Mouse (Mus musculus) limb, embryonic 15.5 days (tissue): ENCODE data around the gene Uchl4. TPM values are rescaled to one million over a fixed set of nuclear protein-coding genes. Genes with fewer than 3 reads are reported as not detected.

Source experiments
- ATAC-seq: fragments of 200-750 bp; cut with Nextera tagmentation; 2 replicates; pipeline ENCODE4 v1.8.0; 2017; ENCODE audit warnings: low read depth, moderate TSS enrichment; ENCODE audit not compliant: insufficient number of reproducible peaks, low FRiP score, low TSS enrichment
- H3K27ac ChIP-seq: fragments of 300-500 bp; sonication (generic); 2 replicates; pipeline ENCODE4 v1.5.1; 2015; ENCODE audit warnings: moderate library complexity, mild to moderate bottlenecking, inconsistent platforms
- H3K27me3 ChIP-seq: fragments of 300-500 bp; sonication (generic); 2 replicates; pipeline ENCODE4 v1.6.1; 2015; ENCODE audit warnings: inconsistent platforms
- H3K36me3 ChIP-seq: fragments of 300-500 bp; sonication (generic); 2 replicates; pipeline ENCODE4 v1.6.1; 2015; ENCODE audit warnings: inconsistent platforms
- H3K4me1 ChIP-seq: fragments of 300-500 bp; sonication (generic); 2 replicates; pipeline ENCODE4 v1.6.1; 2015; ENCODE audit warnings: inconsistent platforms
- H3K4me2 ChIP-seq: fragments of 300-500 bp; sonication (generic); 2 replicates; pipeline ENCODE4 v1.6.1; 2015; ENCODE audit warnings: mild to moderate bottlenecking, inconsistent platforms
- H3K4me3 ChIP-seq: fragments of 300-500 bp; sonication (generic); 2 replicates; pipeline ENCODE4 v1.5.1; 2015; ENCODE audit warnings: mild to moderate bottlenecking, inconsistent platforms
- H3K9ac ChIP-seq: fragments of 300-500 bp; sonication (generic); 2 replicates; pipeline ENCODE4 v1.6.1; 2015; ENCODE audit warnings: inconsistent platforms
- H3K9me3 ChIP-seq: fragments of 300-500 bp; sonication (generic); 2 replicates; pipeline ENCODE4 v1.6.1; 2016; ENCODE audit warnings: inconsistent platforms
- WGBS: fragments of 180-500 bp; shearing (Covaris S2); methylation state at CpG from one replicate; pipeline ENCODE4 v1.1.7; 2015; 5-methylcytosine and 5-hydroxymethylcytosine counted together
- polyA plus RNA-seq: library from polyadenylated mRNA; unstranded; fragments of >200 nt; fragmentation: Nextera tagmentation; extraction: Ambion mirVana; gene quantifications from 2 replicates; pipeline ENCODE4 v1.2.1, GENCODE M21; 2015

Gene Uchl4
- polyA plus RNA-seq, 1 experiment from 2014 or later, result 2.5 TPM

DNA sequence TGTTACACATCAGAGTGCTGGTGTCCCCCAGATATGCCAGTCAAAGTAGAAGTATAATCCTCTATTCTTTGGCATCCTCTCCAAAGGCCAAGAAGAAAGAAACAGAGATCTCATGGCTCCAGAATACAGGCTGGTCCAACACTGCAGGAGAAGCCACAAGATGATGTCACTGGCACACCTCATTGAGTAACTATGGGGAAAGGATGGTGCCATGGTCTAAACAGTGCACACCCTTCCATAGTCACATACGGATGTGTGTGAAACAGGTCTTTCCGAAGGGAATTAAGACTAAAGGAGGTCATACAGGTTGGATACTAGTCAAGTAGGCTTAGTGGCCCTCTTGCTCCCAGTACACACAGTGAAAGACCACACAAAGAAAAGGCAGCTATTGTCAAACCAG, 18.4 kb upstream of the Uchl4 start:
- no peak for ATAC-seq
- Histone ChIP-seq H3K9ac (no peak overlapping the region), H3K4me3 (no peak overlapping the region), H3K9me3 (no peaks in the 10 kb centered on the region), H3K27ac (no peak overlapping the region), H3K27me3 (no peaks in the 10 kb centered on the region), H3K36me3 (peaks cover 13% of the 10 kb centered on the region; the same call in 1 of the 2 replicates), H3K4me1 (0 out of 2 replicates have a peak, but pooled peaks cover 5% of the 10 kb centered on the region), H3K4me2 (no peak overlapping the region)
- WGBS, result 98% methylated on average over 2 of the region's 2 CpGs

DNA sequence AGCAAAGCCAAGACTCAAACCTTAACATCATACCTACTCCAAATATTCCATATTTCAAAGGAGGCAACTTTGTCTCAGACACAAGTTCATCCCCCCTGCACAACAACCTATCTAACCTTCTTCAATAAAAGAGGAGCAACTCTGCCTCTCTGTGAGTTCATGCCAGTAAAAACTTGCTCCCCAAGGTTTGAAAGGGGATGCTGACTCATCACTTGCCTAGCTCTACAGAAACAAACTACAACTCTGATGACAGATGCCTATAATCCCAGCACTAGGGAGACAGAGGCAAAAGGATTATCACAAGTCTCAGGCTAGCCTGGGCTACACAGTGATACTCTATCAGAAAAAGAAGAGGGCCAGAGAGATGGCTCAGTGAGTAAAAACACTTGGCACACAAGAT, 17.1 kb upstream of the Uchl4 start:
- ATAC-seq, result no peak
- Histone ChIP-seq H3K4me2 (no peak overlapping the region), H3K4me3 (no peak overlapping the region)

DNA sequence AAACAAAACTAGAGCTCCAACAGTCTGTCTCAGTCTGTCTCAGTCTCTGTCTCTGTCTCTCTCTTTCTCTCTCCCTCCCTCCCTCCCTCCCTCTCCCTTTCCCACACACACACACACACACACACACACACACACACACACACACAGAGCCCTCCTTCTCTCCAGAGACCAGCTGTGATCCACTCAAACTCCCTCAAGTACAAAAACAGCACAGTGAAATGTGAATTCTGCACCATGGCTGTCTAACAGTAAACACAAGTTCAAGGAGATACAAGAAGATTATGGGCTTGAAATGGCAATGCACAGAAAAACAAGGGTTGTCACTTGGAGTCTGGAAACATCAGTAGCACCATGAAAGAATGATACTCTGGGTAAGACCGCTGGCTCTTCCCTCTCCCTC, 15.7 kb upstream of the Uchl4 start:
- Histone ChIP-seq H3K36me3 (no peaks in the 10 kb centered on the region), H3K4me2 (no peak overlapping the region), H3K27ac (no peak overlapping the region), H3K9me3 (no peaks in the 10 kb centered on the region), H3K4me1 (0 out of 2 replicates have a peak, but pooled peaks cover 3% of the 10 kb centered on the region), H3K27me3 (no peaks in the 10 kb centered on the region), H3K9ac (no peak overlapping the region), H3K4me3 (no peak overlapping the region)
- 65% methylated on average over 1 of the region's 1 CpGs for WGBS
- no peak for ATAC-seq

More for the DNA sequence above, 17.1 kb upstream of the Uchl4 start:
- Histone ChIP-seq H3K27me3 (no peaks in the 10 kb centered on the region), H3K27ac (no peak overlapping the region), H3K36me3 (0 out of 2 replicates have a peak, but pooled peaks cover 6% of the 10 kb centered on the region), H3K9ac (no peak overlapping the region), H3K9me3 (no peaks in the 10 kb centered on the region), H3K4me1 (0 out of 2 replicates have a peak, but pooled peaks cover 3% of the 10 kb centered on the region)

DNA sequence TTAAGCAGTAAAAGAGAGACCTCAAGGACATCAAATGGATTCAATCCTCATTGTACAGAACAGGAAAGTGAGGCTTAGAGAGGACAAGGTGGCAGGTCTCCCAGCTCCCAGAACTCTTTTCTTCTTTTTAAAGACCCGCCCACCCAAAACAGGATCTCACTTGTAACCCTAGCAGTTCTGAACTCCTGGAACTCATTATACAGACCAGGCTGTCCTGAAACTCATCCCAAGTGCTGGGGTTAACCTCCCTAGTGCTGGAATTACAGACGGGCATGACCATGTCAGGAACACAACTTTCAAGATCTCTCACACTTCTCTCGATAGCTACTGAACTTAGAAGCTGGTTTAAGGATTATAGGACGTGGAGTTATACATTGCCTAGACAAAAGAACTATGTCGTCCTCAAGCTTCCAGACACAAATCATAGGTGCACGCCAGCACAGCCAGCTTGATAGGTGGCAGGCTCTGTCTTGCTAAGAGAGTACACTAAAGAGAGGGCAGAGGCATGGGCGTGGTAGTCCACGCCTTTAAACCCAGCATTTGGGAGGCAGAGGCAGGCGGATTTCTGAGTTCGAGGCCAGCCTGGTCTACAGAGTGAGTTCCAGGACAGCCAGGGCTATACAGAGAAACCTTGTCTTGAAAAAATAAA, 15.1 kb upstream of the Uchl4 start:
- ATAC-seq, result no peak
- H3K27me3 ChIP-seq, result no peaks in the 10 kb centered on the region
- no peaks in the 10 kb centered on the region for H3K36me3 ChIP-seq
- H3K9ac ChIP-seq, result no peak overlapping the region
- H3K4me3 ChIP-seq, result no peak overlapping the region
- H3K4me1 ChIP-seq, result 0 out of 2 replicates have a peak, but pooled peaks cover 3% of the 10 kb centered on the region
- H3K4me2 ChIP-seq, result no peak overlapping the region
- no peak overlapping the region for H3K27ac ChIP-seq
- no peaks in the 10 kb centered on the region for H3K9me3 ChIP-seq
- WGBS, result 64% methylated on average over 10 of the region's 10 CpGs

DNA sequence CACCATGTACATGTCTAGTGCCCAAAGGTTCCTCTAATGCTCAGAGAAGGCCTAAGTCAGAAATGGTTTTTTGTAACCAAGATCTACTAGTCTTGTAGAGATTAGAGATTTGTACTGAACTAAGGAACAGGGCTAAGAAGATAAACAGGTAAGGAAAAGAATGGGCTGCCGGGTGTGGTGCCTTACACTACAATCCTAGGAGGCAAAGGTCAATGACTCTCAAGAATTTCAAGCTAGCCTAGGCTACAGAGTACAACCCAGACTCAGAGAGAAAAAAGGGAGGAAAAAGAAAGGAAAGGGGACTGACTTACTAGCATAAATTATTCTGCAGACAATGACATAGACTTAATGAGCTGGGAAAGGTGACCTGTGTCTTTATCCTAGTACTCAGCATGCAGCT, 14.4 kb upstream of the Uchl4 start:
- Histone ChIP-seq H3K27me3 (no peaks in the 10 kb centered on the region), H3K9me3 (no peaks in the 10 kb centered on the region), H3K4me1 (0 out of 2 replicates have a peak, but pooled peaks cover 3% of the 10 kb centered on the region), H3K9ac (no peak overlapping the region), H3K27ac (no peak overlapping the region), H3K36me3 (no peaks in the 10 kb centered on the region), H3K4me2 (no peak overlapping the region), H3K4me3 (no peak overlapping the region)
- WGBS, result 87% methylated on average over 1 of the region's 1 CpGs
- no peak for ATAC-seq

DNA sequence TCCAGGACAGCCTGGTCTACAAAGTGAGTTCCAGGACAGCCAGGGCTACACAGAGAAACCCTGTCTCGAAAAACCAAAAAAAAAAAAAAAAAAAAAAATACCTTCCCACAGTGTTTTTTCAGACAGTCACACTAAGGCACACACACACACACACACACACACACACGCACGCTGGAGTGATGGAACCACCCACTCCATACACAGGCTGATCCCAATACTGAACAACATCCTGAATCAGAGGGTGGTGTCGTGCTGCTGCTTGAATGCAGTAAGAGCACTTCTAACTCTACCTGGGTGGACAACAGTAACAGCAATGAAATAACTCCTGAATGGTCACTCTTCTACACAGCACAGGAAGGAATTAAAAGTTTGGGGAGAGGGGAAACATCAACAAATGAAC, 13.5 kb upstream of the Uchl4 start:
- 81% methylated on average over 4 of the region's 4 CpGs for WGBS
- Histone ChIP-seq H3K4me2 (no peak overlapping the region), H3K9me3 (no peaks in the 10 kb centered on the region), H3K27me3 (no peaks in the 10 kb centered on the region), H3K9ac (no peak overlapping the region), H3K27ac (no peak overlapping the region), H3K36me3 (no peaks in the 10 kb centered on the region), H3K4me1 (0 out of 2 replicates have a peak, but pooled peaks cover 3% of the 10 kb centered on the region), H3K4me3 (no peak overlapping the region)
- ATAC-seq, result no peak

DNA sequence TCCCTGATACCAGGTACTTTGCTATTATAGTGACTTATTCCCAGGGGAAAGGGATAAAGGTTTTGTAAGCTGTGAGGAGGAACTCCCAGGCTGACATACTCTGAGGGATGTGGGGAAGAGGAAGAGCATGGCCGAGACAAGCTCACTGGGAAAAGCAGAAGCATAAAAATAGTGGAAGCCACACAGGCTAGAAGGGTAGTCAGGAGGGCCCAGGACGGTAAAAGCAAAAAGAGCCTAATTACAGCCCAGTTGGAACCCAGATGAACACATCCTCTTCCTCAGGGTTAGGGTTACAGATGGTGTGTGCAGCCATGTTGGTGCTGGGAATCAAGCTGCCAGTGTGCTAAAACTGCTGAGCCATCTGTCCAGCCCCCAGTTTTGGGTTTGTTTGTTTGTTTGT, 12.9 kb upstream of the Uchl4 start:
- 54% methylated on average over 2 of the region's 2 CpGs for WGBS
- Histone ChIP-seq H3K36me3 (no peaks in the 10 kb centered on the region), H3K27ac (no peak overlapping the region), H3K27me3 (no peaks in the 10 kb centered on the region), H3K4me3 (no peak overlapping the region), H3K9ac (no peak overlapping the region), H3K4me1 (0 out of 2 replicates have a peak, but pooled peaks cover 3% of the 10 kb centered on the region), H3K9me3 (no peaks in the 10 kb centered on the region), H3K4me2 (no peak overlapping the region)
- ATAC-seq, result no peak

DNA sequence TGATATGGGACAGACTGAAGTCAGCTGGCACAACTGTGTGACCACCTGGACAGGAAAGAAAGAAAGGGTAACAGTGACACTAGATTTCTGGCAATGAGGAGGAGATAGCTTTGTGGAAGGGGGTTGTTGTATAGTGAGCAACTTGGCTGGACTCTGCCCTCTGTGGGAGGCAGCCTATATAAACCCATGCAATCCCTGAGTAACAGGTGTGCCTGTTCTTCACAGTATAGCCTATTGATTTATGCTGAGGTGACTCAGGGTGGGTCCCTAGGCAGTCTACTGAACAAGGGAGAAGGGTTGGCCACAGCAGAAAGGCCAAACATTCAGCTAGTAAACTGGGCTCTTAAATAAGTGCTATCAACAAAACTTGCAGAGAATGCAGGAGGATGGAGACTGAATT, 9.2 kb upstream of the Uchl4 start:
- H3K4me3 ChIP-seq, result no peak overlapping the region
- no peak for ATAC-seq

DNA sequence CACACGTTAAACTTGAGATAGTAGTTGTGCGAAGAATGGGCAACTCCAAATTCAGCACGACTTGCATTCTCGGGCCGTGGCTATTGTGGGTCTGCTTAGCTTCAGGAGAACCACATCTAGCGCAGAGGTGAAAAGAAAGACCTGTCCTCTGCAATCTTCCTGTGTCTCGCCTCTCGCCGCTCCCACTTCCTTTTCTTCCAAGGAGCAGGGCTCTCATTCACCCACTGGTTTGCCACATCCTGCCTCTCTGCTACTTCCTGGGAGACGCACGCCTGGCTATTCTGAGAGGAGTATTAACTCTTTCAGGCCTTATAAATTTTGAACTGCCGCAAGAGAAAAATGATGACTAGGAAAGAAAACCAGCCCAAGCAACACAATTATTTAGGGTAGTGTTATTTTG, 7.3 kb upstream of the Uchl4 start:
- no peak overlapping the region for H3K27ac ChIP-seq
- no peak overlapping the region for H3K9ac ChIP-seq
- 81% methylated on average over 12 of the region's 12 CpGs for WGBS
- peaks cover 29% of the 10 kb centered on the region for H3K4me1 ChIP-seq
- no peaks in the 10 kb centered on the region for H3K9me3 ChIP-seq
- ATAC-seq, result no peak
- no peak overlapping the region for H3K4me3 ChIP-seq
- H3K36me3 ChIP-seq, result no peaks in the 10 kb centered on the region
- H3K4me2 ChIP-seq, result no peak overlapping the region
- no peaks in the 10 kb centered on the region for H3K27me3 ChIP-seq

More for the DNA sequence above, 9.2 kb upstream of the Uchl4 start:
- Histone ChIP-seq H3K9me3 (no peaks in the 10 kb centered on the region), H3K27me3 (no peaks in the 10 kb centered on the region), H3K4me2 (no peak overlapping the region), H3K9ac (no peak overlapping the region), H3K27ac (no peak overlapping the region), H3K4me1 (peaks cover 12% of the 10 kb centered on the region; the same call in 1 of the 2 replicates), H3K36me3 (no peaks in the 10 kb centered on the region)

DNA sequence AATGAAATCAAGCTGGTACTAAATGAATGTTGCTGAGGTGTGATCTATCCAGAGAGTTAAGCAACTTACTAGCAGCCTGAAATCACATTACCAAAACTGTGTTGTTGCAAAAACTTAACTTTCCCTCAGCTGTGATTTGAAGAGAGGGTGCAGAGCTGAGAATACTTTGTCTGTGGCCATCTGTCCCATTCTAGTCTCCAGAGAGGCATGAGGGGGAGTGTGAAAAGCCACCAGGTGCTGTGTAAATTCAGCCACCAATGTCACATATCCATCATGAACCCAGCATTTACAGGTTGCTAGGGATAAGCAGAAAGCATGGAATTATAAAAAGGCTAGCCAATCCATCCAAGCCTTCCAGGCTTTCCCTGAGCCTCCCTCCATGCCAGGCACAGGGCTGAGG, 6.0 kb upstream of the Uchl4 start:
- H3K4me2 ChIP-seq, result no peak overlapping the region
- no peaks in the 10 kb centered on the region for H3K36me3 ChIP-seq
- no peaks in the 10 kb centered on the region for H3K27me3 ChIP-seq
- H3K9me3 ChIP-seq, result no peaks in the 10 kb centered on the region
- peaks cover 37% of the 10 kb centered on the region for H3K4me1 ChIP-seq
- no peak overlapping the region for H3K4me3 ChIP-seq
- no peak for ATAC-seq
- peak overlapping the region; percentile 22; the same call in 1 of the 2 replicates for H3K27ac ChIP-seq
- no peak overlapping the region for H3K9ac ChIP-seq

DNA sequence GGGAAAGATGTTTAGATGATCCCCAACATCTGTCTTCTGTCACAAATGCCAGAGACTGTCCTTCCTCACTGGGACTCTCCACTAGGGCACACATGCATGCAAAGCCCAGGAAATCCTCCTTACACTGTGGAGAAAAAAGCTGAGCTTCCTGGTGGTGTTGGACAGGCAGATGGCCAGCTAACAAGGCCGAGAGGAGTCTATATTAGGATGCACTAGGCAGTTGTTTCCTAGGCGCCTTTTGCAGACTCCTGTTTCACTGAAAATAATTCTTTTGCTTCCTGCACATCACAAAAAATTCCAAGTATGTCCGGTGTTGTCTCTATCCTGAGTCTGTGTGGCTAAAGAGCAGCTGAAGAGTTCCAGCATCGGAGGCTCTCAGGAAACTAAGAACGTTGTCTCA, 3.8 kb upstream of the Uchl4 start:
- ATAC-seq, result 0 out of 2 replicates have a peak, but pooled peaks have one; percentile 30
- Histone ChIP-seq H3K4me2 (no peak overlapping the region), H3K9ac (no peak overlapping the region), H3K27ac (peak overlapping the region; percentile 75), H3K27me3 (no peaks in the 10 kb centered on the region), H3K9me3 (no peaks in the 10 kb centered on the region), H3K36me3 (no peaks in the 10 kb centered on the region), H3K4me3 (no peak overlapping the region), H3K4me1 (peaks cover 42% of the 10 kb centered on the region)
- 49% methylated on average over 5 of the region's 5 CpGs for WGBS

DNA sequence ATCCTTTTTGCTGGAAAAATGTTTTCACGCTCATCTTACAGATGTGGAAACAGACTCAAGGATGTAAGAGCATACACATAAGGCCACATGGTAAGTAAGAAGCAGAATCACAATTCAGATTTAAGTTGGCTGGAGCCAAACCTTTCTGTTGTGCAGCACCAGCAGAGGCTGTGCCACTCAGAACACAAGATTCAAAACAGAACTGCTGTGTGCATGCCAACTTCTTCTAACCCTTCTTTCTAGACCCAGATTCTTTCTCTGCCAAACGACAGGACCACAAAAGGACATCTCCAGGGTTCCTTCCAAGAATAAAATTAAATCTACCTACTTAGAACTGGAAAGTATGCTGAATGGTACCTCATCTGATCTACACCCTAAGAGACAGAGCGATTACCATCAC, 3.3 kb upstream of the Uchl4 start:
- peaks cover 42% of the 10 kb centered on the region for H3K4me1 ChIP-seq
- no peak overlapping the region for H3K4me3 ChIP-seq
- no peaks in the 10 kb centered on the region for H3K36me3 ChIP-seq
- H3K27ac ChIP-seq, result peak overlapping the region; percentile 75
- no peak for ATAC-seq
- H3K27me3 ChIP-seq, result no peaks in the 10 kb centered on the region
- no peaks in the 10 kb centered on the region for H3K9me3 ChIP-seq
- no peak overlapping the region for H3K9ac ChIP-seq
- WGBS, result 73% methylated on average over 3 of the region's 3 CpGs
- H3K4me2 ChIP-seq, result no peak overlapping the region
